Comparison of ENCODE assay signal across 11 mouse cellular contexts in genomic region chr12:101015165-101015560, GRCm38 (mm10). TPM values are rescaled to one million over a fixed set of nuclear protein-coding genes. Genes with fewer than 3 reads are reported as not detected.
DNase-seq lines count a peak whose midpoint lies in the region; ATAC-seq and TF ChIP-seq lines count a peak whose summit lies in the region.
"Had no signal": no experiment of that assay in that cellular context is flagged by ENCODE, and none has a peak within 500 bp of the region (broad histone marks: within the 10 kb centered on the region; RNA-seq: fewer than 3 reads in every experiment).

No protein-coding gene starts in this region.

- no peak overlapping the region for H3K4me2 ChIP-seq in kidney, postnatal 0 days (ENCODE audit: low read length)
- H3K4me2 ChIP-seq in liver, embryonic 11.5 days, result peak overlapping the region; percentile 53
- H3K4me2 ChIP-seq in stomach, embryonic 16.5 days (ENCODE audit: low read depth, low read length), result no peak overlapping the region
- H3K4me2 ChIP-seq in lung, postnatal 0 days (replicated peaks; ENCODE audit: low read depth, low read length), result no peak overlapping the region
- H3K4me2 ChIP-seq: heart, embryonic 13.5 days; hindbrain, embryonic 12.5 days; limb, embryonic 15.5 days had no signal

- WGBS in kidney, postnatal 0 days, result 73% methylated on average over 11 of the region's 11 CpGs
- WGBS in bone marrow, adult 2 months, result 62% methylated on average over 11 of the region's 11 CpGs
- 55% methylated on average over 11 of the region's 11 CpGs for WGBS in liver, embryonic 11.5 days
- 70% methylated on average over 11 of the region's 11 CpGs for WGBS in stomach, embryonic 16.5 days
- WGBS in lung, postnatal 0 days, result 84% methylated on average over 11 of the region's 11 CpGs

- ATAC-seq in kidney, postnatal 0 days (replicated peaks; ENCODE audit: low FRiP score, low read depth), result no peak
- peak; percentile 80 for ATAC-seq in liver, embryonic 11.5 days (replicated peaks; ENCODE audit: low FRiP score)
- no peak for ATAC-seq in stomach, embryonic 16.5 days (ENCODE audit: insufficient read depth, low FRiP score)
- no peak for ATAC-seq in lung, postnatal 0 days

- H3K9me3 ChIP-seq in kidney, postnatal 0 days (replicated peaks; ENCODE audit: low read length), result no peaks in the 10 kb centered on the region
- no peaks in the 10 kb centered on the region for H3K9me3 ChIP-seq in liver, embryonic 11.5 days (ENCODE audit: control insufficient read depth, low read length)
- H3K9me3 ChIP-seq in stomach, embryonic 16.5 days (replicated peaks; ENCODE audit: control insufficient read depth, low read length), result no peaks in the 10 kb centered on the region
- no peaks in the 10 kb centered on the region for H3K9me3 ChIP-seq in lung, postnatal 0 days (ENCODE audit: low read length)
- H3K9me3 ChIP-seq: heart, embryonic 13.5 days; limb, embryonic 15.5 days had no signal

- H3K27me3 ChIP-seq in kidney, postnatal 0 days (ENCODE audit: insufficient read depth, low read length), result no peaks in the 10 kb centered on the region
- H3K27me3 ChIP-seq in liver, embryonic 11.5 days (replicated peaks; ENCODE audit: control insufficient read depth, insufficient read depth, low read length), result no peaks in the 10 kb centered on the region
- H3K27me3 ChIP-seq in stomach, embryonic 16.5 days (ENCODE audit: control insufficient read depth, insufficient read depth, low read length), result no peaks in the 10 kb centered on the region
- H3K27me3 ChIP-seq in lung, postnatal 0 days (replicated peaks; ENCODE audit: insufficient read depth, low read length), result no peaks in the 10 kb centered on the region

- H3K4me3 ChIP-seq in kidney, postnatal 0 days (replicated peaks; ENCODE audit: low read depth, low read length), result no peak overlapping the region
- peak overlapping the region; percentile 30 for H3K4me3 ChIP-seq in bone marrow, adult 2 months (replicated peaks; ENCODE audit: control insufficient read depth, low read depth, low read length)
- no peak overlapping the region for H3K4me3 ChIP-seq in liver, embryonic 11.5 days (ENCODE audit: low read depth, low read length)
- no peak overlapping the region for H3K4me3 ChIP-seq in stomach, embryonic 16.5 days (replicated peaks; ENCODE audit: low read length)
- no peak overlapping the region for H3K4me3 ChIP-seq in lung, postnatal 0 days (ENCODE audit: low read depth, low read length)
- H3K4me3 ChIP-seq: heart, embryonic 13.5 days; hindbrain, embryonic 12.5 days; limb, embryonic 15.5 days had no signal

- no peak for TF ChIP-seq EP300 in lung, postnatal 0 days (IDR thresholded peaks at IDR 0.05)

- H3K4me1 ChIP-seq in kidney, postnatal 0 days (replicated peaks; ENCODE audit: insufficient read depth, low read length), result peaks cover 62% of the 10 kb centered on the region
- peaks cover 39% of the 10 kb centered on the region for H3K4me1 ChIP-seq in bone marrow, adult 2 months (ENCODE audit: control insufficient read depth, insufficient read depth, low read length)
- peaks cover 81% of the 10 kb centered on the region for H3K4me1 ChIP-seq in liver, embryonic 11.5 days (replicated peaks; ENCODE audit: control insufficient read depth, insufficient read depth, low read length)
- peaks cover 55% of the 10 kb centered on the region for H3K4me1 ChIP-seq in stomach, embryonic 16.5 days (ENCODE audit: control insufficient read depth, insufficient read depth, low read length)
- peaks cover 25% of the 10 kb centered on the region for H3K4me1 ChIP-seq in lung, postnatal 0 days (ENCODE audit: insufficient read depth, low read depth, low read length)

- no peak for TF ChIP-seq CTCF in kidney, postnatal 0 days (IDR thresholded peaks at IDR 0.05; ENCODE audit: low read depth)
- no peak for TF ChIP-seq CTCF in bone marrow, adult 2 months (IDR thresholded peaks at IDR 0.05; ENCODE audit: control insufficient read depth, insufficient read depth, low read length)
- TF ChIP-seq CTCF in lung, postnatal 0 days (IDR thresholded peaks at IDR 0.05), result no peak

- 0 out of 2 replicates have a peak overlapping the region, but pooled peaks have one; percentile 48 for H3K27ac ChIP-seq in kidney, postnatal 0 days
- peak overlapping the region; percentile 91 for H3K27ac ChIP-seq in bone marrow, adult 2 months (ENCODE audit: control insufficient read depth, insufficient read depth, low read depth, low read length, poor library complexity)
- H3K27ac ChIP-seq in liver, embryonic 11.5 days (ENCODE audit: low read depth, low read length), result peak overlapping the region; percentile 64
- H3K27ac ChIP-seq in stomach, embryonic 16.5 days (ENCODE audit: low read length), result peak overlapping the region; percentile 68
- no peak overlapping the region for H3K27ac ChIP-seq in lung, postnatal 0 days (ENCODE audit: low read length)
- H3K27ac ChIP-seq: heart, embryonic 13.5 days; limb, embryonic 15.5 days had no signal

- TF ChIP-seq POLR2A in bone marrow, adult 2 months (IDR thresholded peaks at IDR 0.05; ENCODE audit: borderline replicate concordance, control insufficient read depth, low read depth, low read length), result no peak

- no peak for DNase-seq in kidney, postnatal 0 days (ENCODE audit: low spot score)
- DNase-seq in kidney, adult 11 months, result no peak
- no peak for DNase-seq in liver, embryonic 11.5 days (ENCODE audit: low spot score)
- no peak for DNase-seq in lung, postnatal 0 days (ENCODE audit: low spot score)
- no peak for DNase-seq in gastrocnemius, adult 8-10 months (ENCODE audit: low spot score in 2 of 2)
- DNase-seq: cerebellum, postnatal 36 days had no signal

- no peak overlapping the region for H3K9ac ChIP-seq in kidney, postnatal 0 days (ENCODE audit: low read depth, low read length)
- no peak overlapping the region for H3K9ac ChIP-seq in liver, embryonic 11.5 days (ENCODE audit: low read depth, low read length)
- no peak overlapping the region for H3K9ac ChIP-seq in stomach, embryonic 16.5 days (ENCODE audit: low read length)
- H3K9ac ChIP-seq in lung, postnatal 0 days (replicated peaks; ENCODE audit: low read depth), result no peak overlapping the region
- H3K9ac ChIP-seq: heart, embryonic 13.5 days; hindbrain, embryonic 12.5 days; limb, embryonic 15.5 days had no signal

- H3K36me3 ChIP-seq in kidney, postnatal 0 days (ENCODE audit: insufficient read depth, low read length), result no peaks in the 10 kb centered on the region
- H3K36me3 ChIP-seq in liver, embryonic 11.5 days (ENCODE audit: control insufficient read depth, insufficient read depth, low read length), result no peaks in the 10 kb centered on the region; the same call in 1 of the 2 replicates
- H3K36me3 ChIP-seq in stomach, embryonic 16.5 days (ENCODE audit: control insufficient read depth, insufficient read depth, low read length), result no peaks in the 10 kb centered on the region
- no peaks in the 10 kb centered on the region for H3K36me3 ChIP-seq in lung, postnatal 0 days (ENCODE audit: insufficient read depth, low read length)
- H3K36me3 ChIP-seq: heart, embryonic 13.5 days; hindbrain, embryonic 12.5 days; limb, embryonic 15.5 days had no signal

RNA-seq across cellular contexts. Expression of gene Ccdc88c, which starts 13.7 kb away (rescaled TPM):
- 7.6 and 7.8 TPM in 2 replicates for polyA plus RNA-seq in kidney, postnatal 0 days (2015; fragmentation: Nextera tagmentation; extraction: Ambion mirVana)
- 68.4 and 138 TPM in 2 replicates for polyA plus RNA-seq in bone marrow, adult 2 months (2011; ENCODE audit: insufficient read depth, insufficient read length, low replicate concordance, missing spikeins)
- 11.8 and 13.3 TPM in 2 replicates for polyA plus RNA-seq in liver, embryonic 11.5 days (2014; fragmentation: Nextera tagmentation; extraction: Ambion mirVana)
- polyA plus RNA-seq in stomach, embryonic 16.5 days (2015; fragmentation: Nextera tagmentation; extraction: Ambion mirVana), result 8.3 and 11.1 TPM in 2 replicates
- polyA plus RNA-seq in lung, postnatal 0 days (2015; fragmentation: Nextera tagmentation; extraction: Ambion mirVana), result 6.9 and 7.4 TPM in 2 replicates
- total RNA-seq in gastrocnemius, adult 8-10 months (2022), result 10 to 100 TPM; 32.5 to 47.7 (median 37.3) TPM
